Mouse (Mus musculus) MEL-GATA-1-ER (cell line): Measurements from ENCODE around the gene Gm16181.

Source experiments
- DNase-seq: peaks from one replicate; pipeline ENCODE4 v3.0.0-alpha.2; 2012; ENCODE audit warnings: low read depth; ENCODE audit errors: extremely low read depth

Gene Gm16181

DNA sequence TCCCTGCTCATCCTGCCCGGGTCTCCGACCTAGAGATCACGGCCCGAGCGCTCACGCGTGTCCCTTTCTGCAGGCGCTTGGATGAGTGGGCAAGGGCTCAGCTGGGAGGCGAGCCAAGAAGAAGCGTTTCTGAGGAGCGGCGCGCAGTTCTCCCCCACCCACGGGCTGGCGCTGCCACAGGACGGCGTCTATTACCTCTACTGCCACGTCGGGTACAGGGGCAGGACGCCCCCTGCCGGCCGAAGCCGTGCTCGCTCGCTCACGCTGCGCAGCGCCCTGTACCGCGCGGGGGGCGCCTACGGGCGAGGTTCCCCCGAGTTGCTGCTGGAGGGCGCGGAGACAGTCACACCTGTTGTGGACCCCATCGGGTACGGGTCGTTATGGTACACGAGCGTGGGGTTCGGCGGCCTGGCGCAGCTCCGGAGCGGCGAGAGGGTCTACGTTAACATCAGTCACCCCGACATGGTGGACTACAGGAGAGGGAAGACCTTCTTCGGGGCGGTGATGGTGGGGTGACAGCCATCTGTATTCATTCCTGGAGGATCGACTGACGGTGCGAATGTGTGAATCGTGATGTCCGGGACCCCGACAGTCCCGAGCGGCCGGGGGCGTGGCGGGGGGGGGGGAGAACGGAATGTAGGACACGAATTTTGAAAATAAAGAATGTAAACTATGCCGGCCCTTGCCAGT lies 24.9 kb upstream of the Gm16181 start:
- no peak for DNase-seq

DNA sequence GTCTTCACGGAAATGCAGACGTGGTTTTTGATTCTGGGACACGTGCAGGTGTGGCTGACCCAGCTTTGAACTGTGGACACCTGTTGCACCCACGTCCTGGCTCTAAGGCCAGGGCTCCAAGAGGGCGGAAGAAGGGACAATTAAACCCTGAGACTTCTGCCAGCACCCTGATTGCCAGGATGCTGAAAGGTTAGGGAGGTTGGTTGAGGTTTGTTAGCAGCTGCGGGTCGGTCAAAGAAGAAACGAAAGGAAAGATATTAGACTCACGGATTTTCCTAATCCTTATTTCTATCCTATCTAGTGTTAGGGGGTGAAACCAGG lies 24.4 kb upstream of the Gm16181 start:
- DNase-seq, result no peak

DNA sequence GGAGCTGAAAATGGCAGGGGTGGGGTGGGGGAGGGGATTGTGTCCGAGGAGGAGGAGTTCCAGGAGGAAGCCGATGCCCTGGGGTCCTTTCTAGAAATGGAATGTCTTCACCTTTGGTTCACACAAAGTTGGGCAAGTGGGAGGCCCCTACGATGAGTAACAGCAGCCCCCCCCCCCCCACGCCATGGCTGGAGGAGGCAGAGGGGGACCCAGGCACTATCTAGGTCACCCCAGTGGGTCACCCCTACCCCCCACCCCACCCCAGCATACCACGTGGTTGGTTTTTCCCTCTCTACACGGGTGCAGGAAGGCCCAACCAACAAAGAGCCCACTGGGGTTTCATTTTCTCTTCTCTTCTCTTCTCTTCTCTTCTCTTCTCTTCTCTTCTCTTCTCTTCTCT lies 23.5 kb upstream of the Gm16181 start:
- no peak for DNase-seq

DNA sequence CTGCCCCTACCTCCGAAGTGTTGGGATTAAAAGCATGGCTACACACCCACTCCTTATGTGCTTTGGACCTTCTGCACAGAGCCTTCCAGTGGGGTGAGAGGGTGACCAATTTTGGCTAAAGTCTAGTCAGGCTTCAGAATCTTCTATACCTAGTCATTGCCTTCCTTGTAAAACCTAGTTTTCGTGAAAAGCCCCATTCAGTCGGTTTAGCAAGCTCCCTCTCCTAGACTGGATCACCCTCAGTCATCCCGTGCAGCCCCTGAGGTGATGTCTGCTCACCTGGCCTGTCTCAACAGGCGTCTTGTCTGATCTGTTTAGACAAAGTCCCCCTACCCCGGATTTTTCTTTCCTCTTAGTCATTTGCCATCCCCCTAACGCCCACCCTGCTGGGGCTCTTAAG lies 22.6 kb upstream of the Gm16181 start:
- no peak for DNase-seq

DNA sequence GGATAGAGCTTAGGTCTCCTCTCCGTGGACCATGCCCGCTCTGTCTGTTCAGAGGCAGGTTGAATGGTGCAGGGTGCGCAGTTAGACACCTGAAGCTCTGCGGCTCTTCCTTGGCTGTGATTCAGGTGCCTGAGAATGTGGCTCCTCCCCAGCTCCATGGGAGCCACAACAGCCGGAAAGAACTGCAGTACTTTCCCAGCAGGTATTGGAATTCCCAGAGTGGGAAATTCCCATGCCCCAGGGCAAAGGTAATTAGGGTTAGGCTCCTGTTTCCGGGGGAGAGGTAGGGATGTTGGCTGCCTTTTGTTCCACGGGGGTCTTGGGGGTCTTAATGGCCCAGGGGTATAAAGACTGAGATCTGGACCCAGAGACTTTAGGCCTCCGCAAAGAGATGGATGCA lies 21.7 kb upstream of the Gm16181 start:
- no peak for DNase-seq

DNA sequence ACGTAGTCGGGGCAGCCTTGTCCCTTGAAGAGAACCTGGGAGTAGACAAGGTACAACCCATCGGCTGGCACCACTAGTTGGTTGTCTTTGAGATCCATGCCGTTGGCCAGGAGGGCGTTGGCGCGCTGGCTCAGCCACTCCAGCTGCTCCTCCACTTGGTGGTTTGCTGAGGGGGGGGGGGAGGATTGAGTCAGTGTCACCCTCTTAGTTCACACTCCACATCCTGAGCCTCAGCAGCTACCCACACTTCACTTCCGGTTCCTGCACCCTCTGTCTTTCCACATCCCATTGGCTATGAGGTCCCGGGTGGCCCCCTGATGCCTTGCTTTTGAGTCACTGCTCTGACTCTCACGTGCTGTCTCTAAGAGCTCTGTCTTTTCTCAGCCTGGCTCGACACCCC lies 20.2 kb upstream of the Gm16181 start:
- DNase-seq, result no peak

DNA sequence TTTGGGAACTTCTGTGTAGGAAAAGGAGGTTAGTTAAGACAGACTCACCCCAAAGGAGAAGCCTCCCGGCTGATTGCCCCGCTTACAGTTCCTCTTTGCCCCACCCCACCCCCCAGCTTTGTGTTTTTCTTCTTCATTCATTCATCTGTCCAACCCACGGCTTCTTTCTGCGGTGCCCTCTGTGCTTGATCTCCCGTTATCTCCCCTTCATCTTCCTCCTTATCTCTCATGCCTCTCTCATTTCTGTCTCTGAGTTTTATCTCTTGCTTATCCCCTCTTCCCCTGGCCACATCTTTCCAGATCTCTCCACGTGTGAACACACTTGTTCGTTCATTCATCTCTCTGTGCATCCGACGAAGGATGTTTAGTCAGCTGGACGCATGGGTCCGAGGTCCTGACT lies 19.5 kb upstream of the Gm16181 start:
- DNase-seq, result no peak

DNA sequence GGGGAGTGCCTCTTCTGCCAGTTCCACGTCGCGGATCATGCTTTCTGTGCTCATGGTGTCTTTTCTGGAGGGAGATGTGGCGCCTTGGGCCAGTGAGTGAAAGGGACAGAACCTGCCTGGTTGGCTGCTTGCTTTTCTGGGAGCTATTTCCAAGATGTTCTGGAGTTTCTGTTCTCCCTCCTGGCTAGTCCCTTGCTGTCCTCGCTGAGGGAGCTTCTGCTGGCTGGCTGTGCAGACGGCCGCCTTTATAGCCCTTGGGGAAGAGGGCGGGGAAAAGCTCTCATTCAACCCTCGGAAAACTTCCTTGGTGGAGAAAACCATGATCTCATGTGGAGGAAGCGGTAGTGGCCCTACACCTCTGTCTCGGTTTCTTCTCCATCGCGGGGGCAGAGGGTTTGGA lies 18.8 kb upstream of the Gm16181 start, which contains the start of gene Tnf:
Gene Tnf, minus strand, starts transcription at position 221 of the 400 bp plus-strand sequence.
- DNase-seq, result no peak

DNA sequence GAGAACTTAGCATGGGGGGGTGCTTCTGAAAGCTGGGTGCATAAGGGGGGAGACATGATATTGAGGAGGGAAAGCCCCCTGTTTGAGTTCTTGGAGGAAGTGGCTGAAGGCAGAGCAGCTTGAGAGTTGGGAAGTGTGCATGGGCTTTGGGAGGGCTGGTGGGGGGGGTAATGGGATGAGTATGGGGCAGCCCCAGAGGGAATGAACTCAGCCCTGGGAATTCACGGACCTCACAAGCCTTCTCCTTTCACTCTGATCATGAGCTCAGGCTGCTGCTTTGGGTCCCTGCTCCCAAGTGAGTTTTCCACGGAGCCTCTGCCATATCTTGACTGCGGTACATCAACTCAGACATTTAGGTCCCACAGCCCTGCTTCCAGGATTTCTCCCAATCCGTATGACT lies 18.2 kb upstream of the Gm16181 start:
- no peak for DNase-seq

DNA sequence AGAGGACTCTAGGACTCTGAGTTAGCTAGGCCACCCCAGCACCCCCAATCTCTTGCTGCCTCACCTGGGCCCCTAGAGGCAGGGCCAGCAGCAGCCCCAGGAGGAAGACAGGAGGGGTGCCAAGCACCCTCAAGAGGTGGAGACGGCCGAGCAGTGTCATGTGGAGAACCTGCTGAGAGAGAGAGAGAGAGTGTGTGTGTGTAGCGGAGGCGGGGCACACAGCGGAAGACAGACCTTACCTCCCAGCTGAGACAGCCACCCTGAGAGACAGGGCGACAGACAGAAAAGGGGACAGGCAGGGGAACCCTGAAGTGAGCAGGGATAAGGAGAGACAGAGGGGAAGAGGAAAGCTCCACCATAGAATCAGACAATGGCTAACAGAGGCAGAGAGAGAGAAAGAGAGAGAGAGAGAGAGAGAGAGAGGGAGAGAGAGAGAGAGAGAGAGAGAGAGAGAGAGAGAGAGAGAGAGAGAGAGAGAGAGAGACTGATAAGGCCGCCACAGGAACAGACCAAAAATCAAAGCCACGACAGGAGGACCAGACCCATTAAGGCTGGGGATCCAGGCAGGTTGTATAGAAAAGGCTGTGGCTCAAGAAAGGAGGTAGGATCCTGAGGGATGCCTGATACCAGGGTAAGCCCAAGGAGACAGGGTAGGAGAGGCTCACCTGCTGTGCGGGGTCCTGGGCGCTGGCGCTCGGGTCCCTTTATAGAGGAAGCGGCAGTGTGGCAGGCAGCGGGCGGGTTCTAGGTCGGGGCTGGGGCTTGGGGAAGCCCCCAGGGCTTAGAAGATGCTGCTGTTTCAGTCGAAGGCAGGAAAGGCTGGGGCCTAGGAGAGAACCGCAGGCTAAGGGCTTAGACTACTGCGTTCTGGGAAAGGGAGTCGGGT lies 15.9 kb upstream of the Gm16181 start, which contains the start of gene Lta:
Gene Lta, minus strand, starts transcription at position 858 of the 886 bp plus-strand sequence.
- no peak for DNase-seq

DNA sequence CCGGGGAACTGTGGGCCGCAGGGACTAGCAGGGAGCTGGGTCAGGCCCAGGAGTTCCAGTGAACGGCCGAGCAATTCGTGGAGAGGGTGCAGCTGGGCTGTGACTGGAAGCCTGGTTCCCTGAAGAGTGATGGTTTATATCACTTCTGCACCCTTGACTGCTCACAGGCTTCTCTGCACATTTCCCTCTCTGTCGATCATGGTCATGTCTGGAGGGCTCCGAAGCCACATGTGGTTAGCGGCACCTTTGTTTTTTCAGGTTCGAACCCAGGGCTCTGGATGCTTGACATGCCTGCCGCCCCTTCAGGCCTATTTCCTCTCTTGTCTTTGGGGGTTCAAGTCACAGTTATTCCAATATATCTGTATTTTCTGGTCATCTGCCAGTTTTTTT lies 15.3 kb upstream of the Gm16181 start:
- DNase-seq, result no peak

DNA sequence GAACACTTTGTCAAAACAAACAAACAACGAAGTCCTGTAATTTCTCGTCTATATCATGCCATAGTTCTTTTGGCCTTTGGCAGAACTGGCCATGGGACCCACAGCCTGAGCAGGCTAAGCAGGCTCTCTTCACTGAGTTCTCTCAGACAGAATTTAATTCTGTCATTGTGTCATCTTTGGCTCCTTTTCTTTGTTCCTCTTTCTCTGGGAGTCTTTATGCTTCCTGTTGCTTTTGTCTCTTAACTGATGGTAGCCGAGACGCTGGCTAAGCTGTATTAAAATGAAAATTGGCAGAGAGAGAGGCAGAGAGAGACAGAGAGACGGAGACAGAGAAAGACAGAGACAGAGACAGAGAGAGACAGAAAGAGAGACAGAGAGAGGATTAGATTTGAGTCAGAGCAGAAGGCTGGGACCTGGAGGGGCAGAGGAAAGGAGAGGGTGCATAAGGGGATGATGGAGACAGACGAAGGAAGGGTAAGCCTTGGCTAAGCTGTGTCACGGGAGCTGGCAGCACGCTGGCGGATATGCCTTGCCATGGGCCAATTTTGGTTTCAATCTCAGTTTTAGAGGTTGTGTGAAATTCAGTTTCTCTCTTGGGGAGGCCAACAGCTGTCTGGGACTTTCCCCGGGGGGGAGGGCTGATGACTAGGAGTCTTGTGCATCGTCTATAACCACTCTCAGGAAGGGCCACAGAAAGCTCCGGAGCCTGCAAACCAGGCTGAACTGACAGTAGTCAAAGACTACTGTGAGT lies 10.7 kb upstream of the Gm16181 start:
- DNase-seq, result peak; percentile 60

DNA sequence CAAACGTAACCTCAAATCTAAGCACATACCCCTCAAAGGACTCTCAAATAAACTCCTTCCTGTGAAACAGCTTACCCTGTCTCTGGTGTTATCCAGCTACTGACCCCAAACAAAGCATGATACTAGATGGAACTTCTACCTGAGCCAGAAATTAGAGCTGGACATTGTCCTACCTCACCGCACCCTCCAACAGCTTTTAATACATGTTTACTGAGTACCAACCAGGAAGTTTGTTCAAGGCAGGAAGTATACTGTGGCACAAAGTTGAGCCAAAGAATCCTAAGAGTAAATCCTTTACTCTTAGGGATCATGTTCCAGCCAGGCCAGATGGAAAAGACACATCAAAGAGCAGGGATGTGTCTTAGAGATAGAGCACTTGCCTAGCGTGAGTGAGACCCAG lies 10.0 kb upstream of the Gm16181 start:
- DNase-seq, result no peak

DNA sequence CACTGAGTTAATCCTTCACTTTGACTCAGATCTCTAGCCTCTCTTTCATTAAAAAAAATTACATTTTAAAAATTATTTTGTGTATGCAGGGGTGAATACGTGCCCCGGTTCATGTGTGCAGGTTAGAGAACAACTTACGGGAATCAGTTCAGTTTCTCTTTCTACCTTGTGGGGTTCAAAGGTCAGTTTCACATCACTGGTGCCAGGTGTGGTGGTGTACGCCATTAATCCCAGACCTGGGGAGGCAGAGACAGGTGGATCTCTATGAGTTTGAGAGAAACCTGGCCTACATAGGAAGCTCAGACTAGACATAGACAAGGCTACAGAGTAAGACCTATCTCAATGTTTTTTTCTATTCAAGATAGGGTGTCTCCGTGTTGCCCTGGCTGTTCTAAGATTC lies 7.6 kb upstream of the Gm16181 start:
- no peak for DNase-seq

DNA sequence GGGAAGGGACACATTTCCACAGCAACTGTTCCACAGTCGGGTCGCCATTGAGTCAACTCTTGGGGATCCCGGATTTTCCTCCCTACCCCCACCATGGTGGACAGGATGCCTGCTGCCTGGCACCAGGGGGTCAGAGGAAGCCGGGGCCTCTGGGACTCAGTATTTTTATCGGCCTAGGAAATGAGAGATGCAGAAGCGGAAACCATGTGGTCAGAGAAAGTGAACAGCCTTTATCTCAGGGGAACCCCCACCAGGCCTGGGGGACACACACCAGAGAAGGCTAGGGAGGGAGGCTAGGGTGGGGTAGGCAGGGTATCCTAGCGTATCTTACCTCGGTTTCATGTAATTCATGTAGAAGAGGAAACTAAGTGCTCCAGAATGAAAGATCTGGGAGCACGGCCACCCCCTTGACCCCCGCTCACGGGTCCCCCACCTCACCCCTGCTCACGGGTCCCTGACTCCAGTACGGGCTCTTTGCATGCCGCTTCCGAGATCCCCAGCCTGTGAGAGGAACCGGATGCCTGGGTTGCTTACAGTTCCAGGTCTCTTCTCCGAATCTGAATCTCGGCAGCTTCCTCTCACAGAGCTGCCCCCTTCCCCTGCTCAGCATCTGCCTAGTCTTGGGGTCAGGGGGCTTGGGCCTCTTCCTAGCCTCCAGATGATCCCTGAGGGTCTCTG lies 2.0 kb upstream of the Gm16181 start:
- peak; percentile 46 for DNase-seq

DNA sequence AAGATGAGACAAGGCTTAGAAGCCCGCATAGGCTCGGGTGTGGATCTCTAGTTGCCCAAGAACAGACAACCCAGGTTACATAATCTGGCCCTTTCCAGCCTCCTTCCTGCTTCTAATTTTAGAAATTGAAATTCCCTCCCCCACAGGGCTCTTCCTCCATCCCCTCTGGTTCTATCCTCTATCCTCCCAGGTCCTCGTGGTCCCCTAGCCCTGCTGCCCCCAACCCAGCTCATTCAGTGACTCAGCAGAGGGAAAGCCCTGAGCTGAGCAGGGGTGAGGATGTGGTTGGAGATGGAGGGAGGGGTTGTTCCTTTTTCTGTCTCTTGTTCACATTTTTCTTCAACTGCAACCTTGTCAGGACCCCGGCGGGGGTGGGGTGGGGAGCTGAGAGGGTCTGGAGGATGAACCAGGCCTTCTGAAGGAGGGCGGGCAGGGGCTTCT lies 1.0 kb upstream of the Gm16181 start:
- no peak for DNase-seq

DNA sequence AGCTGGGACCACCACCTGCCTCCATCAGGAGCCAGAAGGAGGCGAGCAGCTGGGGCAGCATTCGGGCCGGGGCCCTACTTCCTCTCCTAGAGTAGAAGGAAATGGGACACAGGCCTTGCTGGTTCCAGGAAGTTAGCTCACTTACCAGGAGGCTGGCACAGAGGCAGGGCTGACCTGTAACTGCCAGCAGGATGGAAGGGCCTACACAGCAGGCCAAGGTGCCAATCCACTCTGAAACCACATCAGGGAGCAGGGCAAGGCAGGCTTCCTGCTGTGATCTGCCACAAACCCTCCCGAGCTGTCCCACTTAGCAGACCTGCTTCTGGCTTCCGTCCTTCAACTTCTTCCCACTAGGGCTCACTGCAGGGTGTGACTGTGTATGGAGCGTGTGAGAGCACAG lies 1.7 kb downstream of the Gm16181 start:
- no peak for DNase-seq

DNA sequence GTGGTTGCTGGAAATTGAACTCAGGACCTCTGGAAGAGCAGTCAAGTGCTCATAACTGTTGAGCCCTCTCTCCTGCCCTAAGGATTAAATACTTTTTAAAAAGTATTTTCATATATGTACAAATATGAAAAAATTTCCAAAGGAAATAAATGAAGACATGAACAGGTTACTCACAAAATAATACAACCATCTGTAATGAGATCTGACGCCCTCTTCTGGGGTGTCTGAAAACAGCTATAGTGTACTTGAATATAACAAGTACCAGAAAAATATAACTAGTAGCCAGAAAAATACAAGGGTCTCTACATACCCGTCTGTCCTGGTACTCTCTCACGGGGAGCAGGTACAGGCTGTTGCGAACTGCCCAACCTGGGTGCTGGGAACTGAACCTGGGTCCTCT lies 4.0 kb downstream of the Gm16181 start:
- no peak for DNase-seq

DNA sequence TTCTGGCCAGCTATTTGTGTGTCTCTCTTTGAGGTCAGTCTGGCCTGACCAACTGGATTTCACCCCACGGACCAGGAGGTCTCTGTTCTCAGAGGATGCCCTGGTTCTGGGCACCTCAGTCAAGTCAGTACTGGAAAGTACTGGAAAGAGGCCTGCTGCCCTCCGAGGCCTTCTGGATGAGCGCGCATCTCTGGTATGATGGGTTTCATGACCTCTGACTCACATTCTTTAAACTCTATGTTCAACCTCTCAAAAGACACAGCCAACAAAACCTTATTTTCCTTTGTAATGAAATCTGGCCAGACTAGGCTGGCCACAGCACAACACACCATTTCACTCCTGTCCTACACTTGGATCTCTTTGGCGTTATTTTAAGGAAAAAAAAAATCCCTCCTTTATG lies 4.8 kb downstream of the Gm16181 start:
- DNase-seq, result no peak

DNA sequence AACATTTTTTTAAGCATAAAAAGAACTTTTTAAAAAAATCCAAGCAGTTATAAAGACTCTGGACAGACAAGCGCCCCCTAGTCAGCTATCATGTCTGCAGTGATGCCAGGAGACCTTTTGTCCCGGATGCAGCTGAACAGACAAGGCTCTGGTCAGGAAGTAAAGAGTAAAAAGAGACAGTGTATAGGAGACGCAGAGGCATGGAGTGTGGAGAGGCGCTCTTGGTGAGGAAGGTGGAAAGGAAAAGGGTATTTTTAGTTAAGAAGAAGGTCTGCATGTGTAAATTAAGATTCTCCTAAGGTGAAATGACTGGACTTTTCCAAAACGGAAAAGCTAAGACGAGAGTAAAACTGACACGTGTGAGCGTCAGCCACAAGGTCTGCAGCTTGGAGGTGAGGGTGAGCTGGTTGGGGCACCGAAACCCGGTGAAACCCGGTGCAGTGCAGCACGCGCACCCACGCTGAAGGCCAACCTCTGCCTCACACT lies 6.0 kb downstream of the Gm16181 start:
- DNase-seq, result no peak

DNA sequence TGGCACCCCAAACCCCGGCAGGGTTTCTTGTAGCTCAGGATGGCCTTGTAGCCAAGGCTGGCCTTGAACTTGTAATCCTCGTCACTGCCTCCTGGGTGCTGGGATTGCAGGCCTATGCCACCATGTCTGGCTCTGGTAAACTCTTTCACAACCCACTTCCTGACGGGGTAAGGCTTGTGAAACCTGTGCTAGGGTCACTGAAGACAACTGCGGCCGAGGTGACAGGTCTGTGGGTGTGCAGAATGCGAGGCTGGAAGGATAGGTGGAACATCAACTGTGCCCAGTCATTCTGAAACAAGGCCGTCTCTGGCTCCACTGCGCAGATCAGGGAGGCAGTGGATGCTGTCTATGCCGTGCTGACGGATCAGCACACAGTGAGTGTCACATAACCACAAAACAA lies 10.4 kb downstream of the Gm16181 start:
- DNase-seq, result no peak
